Mouse (Mus musculus) limb, embryonic 12.5 days (tissue): Measurements from ENCODE around the gene Larp6. TPM values are rescaled to one million over a fixed set of nuclear protein-coding genes. Genes with fewer than 3 reads are reported as not detected.

Experiments
- ATAC-seq: fragments of 200-750 bp; cut with Nextera tagmentation; 2 replicates; pipeline ENCODE4 v1.8.0; 2017; ENCODE audit warnings: low read depth, moderate TSS enrichment; ENCODE audit not compliant: insufficient number of reproducible peaks, insufficient read depth, low FRiP score, low TSS enrichment
- H3K27ac ChIP-seq: fragments of 300-500 bp; sonication (generic); 2 replicates; pipeline ENCODE4 v1.5.1; 2016; ENCODE audit warnings: mild to moderate bottlenecking, moderate library complexity
- H3K27me3 ChIP-seq: fragments of 300-500 bp; sonication (generic); 2 replicates; pipeline ENCODE4 v1.6.1; 2016; ENCODE audit warnings: mild to moderate bottlenecking, moderate library complexity
- H3K36me3 ChIP-seq: fragments of 300-500 bp; sonication (generic); 2 replicates; pipeline ENCODE4 v1.6.1; 2016; ENCODE audit warnings: mild to moderate bottlenecking, moderate library complexity
- H3K4me1 ChIP-seq: fragments of 300-500 bp; sonication (generic); replicated peaks from 2 replicates; pipeline ENCODE4 v1.6.1; 2016
- H3K4me2 ChIP-seq: fragments of 300-500 bp; sonication (generic); 2 replicates; pipeline ENCODE4 v1.6.1; 2016; ENCODE audit warnings: mild to moderate bottlenecking, moderate library complexity
- H3K4me3 ChIP-seq: fragments of 300-500 bp; sonication (generic); replicated peaks from 2 replicates; pipeline ENCODE4 v1.5.1; 2016; ENCODE audit warnings: mild to moderate bottlenecking
- H3K9ac ChIP-seq: fragments of 300-500 bp; sonication (generic); replicated peaks from 2 replicates; pipeline ENCODE4 v1.6.1; 2016; ENCODE audit warnings: mild to moderate bottlenecking, moderate library complexity
- H3K9me3 ChIP-seq: fragments of 300-500 bp; sonication (generic); 2 replicates; pipeline ENCODE4 v1.6.1; 2016; ENCODE audit warnings: mild to moderate bottlenecking, moderate library complexity
- WGBS: fragments of 180-500 bp; shearing (Covaris S2); methylation state at CpG from one replicate; pipeline ENCODE4 v1.1.7; 2016; 5-methylcytosine and 5-hydroxymethylcytosine counted together
- polyA plus RNA-seq: library from polyadenylated mRNA; unstranded; fragments of >200 nt; fragmentation: Nextera tagmentation; extraction: Ambion mirVana; gene quantifications from 2 replicates; pipeline ENCODE4 v1.2.1, GENCODE M21; 2016

Larp6 gene
- polyA plus RNA-seq, 1 experiment from 2014 or later = 3.7 TPM

DNA sequence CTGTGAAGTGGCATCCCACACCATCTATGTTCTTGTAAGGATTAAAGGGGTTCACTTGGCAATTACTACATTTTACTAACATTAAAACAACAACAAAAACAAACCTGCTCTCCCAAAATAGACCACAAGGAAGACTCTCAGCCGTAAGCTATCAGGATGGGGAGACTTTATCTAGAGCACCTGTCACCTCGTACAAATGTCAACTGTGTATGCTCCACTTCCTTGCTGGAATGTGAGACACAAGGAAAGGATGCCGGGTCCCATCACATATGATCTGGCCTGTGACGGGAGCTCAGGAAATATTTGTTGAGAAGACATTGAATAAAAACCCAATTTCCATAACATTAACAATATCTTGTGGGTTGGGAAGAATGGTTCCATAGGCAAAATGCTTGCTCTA lies 32.2 kb downstream of the Larp6 start:
- Histone ChIP-seq H3K27ac (no peak overlapping the region), H3K27me3 (peaks cover 9% of the 10 kb centered on the region; the same call in 1 of the 2 replicates), H3K9me3 (no peaks in the 10 kb centered on the region; the same call in 1 of the 2 replicates), H3K9ac (no peak overlapping the region), H3K4me3 (no peak overlapping the region), H3K4me2 (no peak overlapping the region), H3K4me1 (no peaks in the 10 kb centered on the region; the same call in 1 of the 2 replicates), H3K36me3 (no peaks in the 10 kb centered on the region)
- WGBS = 70% methylated on average over 4 of the region's 4 CpGs
- no peak for ATAC-seq

DNA sequence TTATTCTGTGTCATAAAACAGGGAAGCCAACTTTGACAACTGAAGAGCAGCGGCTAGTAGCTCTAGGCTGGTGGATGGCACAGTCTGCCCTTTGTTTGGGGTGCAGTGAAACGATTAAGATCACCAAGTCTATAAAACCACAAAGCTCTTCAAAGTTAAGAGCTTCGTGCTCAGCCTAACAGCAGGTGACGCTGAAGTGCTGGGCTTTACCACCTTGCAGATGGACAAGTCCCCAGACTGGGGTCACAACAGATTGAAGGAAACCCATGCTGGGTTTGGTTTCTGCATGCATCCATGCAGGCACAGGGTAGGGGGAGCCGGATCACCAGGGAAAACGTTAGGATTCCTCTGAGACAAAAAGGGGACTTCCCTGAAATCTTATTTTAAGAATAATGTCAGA lies 33.8 kb downstream of the Larp6 start:
- Histone ChIP-seq H3K4me3 (no peak overlapping the region), H3K27ac (no peak overlapping the region), H3K9ac (no peak overlapping the region), H3K4me2 (no peak overlapping the region), H3K36me3 (no peaks in the 10 kb centered on the region), H3K4me1 (no peaks in the 10 kb centered on the region), H3K27me3 (peaks cover 9% of the 10 kb centered on the region; the same call in 1 of the 2 replicates), H3K9me3 (no peaks in the 10 kb centered on the region; the same call in 1 of the 2 replicates)
- ATAC-seq = no peak
- 33% methylated on average over 6 of the region's 6 CpGs for WGBS

DNA sequence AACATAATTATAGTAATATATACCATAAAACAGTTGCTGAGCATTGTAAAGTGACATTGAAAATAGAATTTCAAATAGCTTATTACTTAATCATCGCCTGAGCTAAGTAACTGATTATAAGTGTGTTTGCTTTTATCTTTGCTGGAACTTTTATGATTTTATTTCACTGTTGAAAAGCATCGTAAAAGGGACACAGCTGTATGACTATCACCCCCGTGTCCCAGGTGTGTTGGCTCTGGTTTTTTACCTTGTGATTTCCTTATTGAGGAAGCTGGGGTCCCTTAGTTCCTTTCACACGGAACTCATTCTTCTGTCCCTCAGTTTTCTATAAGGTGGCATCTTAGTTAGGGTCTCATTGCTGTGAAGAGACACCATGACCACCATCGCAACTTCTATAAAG lies 34.9 kb downstream of the Larp6 start:
- H3K4me1 ChIP-seq = no peaks in the 10 kb centered on the region
- H3K27me3 ChIP-seq = peaks cover 7% of the 10 kb centered on the region; the same call in 1 of the 2 replicates
- whole genome bisulfite sequencing = 80% methylated on average over 5 of the region's 5 CpGs
- no peak overlapping the region for H3K4me3 ChIP-seq
- H3K27ac ChIP-seq = no peak overlapping the region
- H3K4me2 ChIP-seq = no peak overlapping the region
- H3K9me3 ChIP-seq = no peaks in the 10 kb centered on the region; the same call in 1 of the 2 replicates
- no peaks in the 10 kb centered on the region for H3K36me3 ChIP-seq
- ATAC-seq = no peak
- H3K9ac ChIP-seq = no peak overlapping the region

DNA sequence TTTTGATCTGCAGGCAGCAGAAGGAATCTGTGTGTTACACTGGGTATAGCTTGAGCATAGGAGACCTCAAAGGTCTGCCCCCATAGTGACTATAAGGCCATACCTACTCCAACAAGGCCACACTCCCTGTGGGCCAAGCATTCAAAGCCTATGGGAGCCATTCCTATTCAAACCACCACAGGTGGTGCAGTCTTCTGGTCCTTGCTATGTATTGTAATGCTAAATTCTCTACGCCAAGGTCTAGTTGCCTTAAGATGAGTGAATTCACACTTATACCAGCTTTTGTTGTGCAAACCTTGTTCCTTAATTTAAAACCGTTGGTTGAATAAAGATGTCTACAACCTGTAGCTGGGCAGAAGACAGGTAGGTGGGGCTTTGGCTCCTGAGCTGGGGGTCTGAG lies 35.4 kb downstream of the Larp6 start:
- no peak for ATAC-seq
- Histone ChIP-seq H3K4me3 (no peak overlapping the region), H3K4me1 (no peaks in the 10 kb centered on the region), H3K9me3 (no peaks in the 10 kb centered on the region; the same call in 1 of the 2 replicates), H3K36me3 (no peaks in the 10 kb centered on the region), H3K27me3 (peaks cover 3% of the 10 kb centered on the region; the same call in 1 of the 2 replicates), H3K27ac (no peak overlapping the region), H3K9ac (no peak overlapping the region), H3K4me2 (no peak overlapping the region)
- 79% methylated on average over 2 of the region's 2 CpGs for WGBS

DNA sequence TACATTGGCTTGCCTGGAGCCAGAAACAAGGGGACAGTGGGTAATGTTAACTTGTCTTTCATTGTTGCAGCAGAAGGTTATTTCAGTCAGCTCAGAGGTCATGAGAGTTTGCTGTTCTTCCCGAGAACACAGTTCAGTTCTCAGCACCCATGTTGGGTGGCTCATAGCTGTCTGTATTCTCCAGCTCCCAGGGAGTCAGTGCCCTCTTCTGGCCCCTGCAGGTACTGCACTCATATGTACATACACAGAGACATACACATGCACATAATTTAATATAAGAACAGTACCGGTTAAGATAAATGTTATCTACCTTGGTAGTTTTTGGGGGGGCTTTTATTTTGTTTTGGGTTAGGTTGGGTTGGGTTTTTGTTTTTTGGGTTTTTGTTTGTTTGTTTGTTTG lies 36.3 kb downstream of the Larp6 start:
- no peak overlapping the region for H3K9ac ChIP-seq
- no peaks in the 10 kb centered on the region for H3K4me1 ChIP-seq
- H3K27ac ChIP-seq = no peak overlapping the region
- H3K36me3 ChIP-seq = no peaks in the 10 kb centered on the region
- H3K4me2 ChIP-seq = no peak overlapping the region
- ATAC-seq = no peak
- no peaks in the 10 kb centered on the region; the same call in 1 of the 2 replicates for H3K9me3 ChIP-seq
- 93% methylated on average over 2 of the region's 2 CpGs for WGBS
- no peaks in the 10 kb centered on the region for H3K27me3 ChIP-seq
- H3K4me3 ChIP-seq = no peak overlapping the region

DNA sequence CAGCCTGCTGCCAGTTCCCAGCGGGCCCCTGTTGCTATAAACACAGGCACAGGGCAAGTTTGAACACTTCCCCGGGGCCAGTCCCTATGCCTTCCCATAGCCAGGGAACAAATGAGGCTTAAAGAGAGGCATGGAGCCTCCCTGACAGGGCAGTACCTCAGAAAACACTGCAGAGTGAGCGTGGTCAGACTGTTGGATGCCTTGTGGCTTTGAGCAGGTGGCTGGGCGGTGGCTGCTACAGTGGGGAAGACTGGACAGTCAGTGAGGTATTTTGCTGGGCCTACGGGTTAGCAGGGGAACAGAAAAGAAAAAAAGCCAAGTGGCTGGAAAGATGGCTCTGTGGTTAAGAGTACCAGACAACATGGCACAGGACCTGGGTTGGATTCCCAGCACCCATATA lies 38.3 kb downstream of the Larp6 start:
- no peak for ATAC-seq
- WGBS = 92% methylated on average over 5 of the region's 5 CpGs

DNA sequence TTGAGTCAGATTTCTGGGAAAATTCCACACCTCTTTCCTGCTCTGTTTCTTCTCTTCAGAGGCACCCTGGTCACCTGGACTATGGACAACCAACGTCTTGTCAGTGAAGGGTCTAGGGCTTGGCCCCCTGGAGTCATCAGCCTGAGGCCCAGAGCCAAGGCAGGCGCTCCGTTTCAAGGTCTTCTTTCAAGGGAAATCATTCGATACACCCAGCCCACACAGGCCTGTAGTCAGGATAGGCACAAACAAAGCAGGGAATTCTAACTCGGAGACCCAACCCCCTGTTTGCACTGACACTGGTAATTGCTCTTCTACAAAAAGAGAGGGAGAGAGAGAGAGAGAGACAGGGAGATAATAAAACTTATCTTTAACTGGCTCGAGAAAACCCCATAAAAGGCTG lies 39.2 kb downstream of the Larp6 start:
- Histone ChIP-seq H3K4me2 (no peak overlapping the region), H3K36me3 (no peaks in the 10 kb centered on the region), H3K4me1 (no peaks in the 10 kb centered on the region), H3K9me3 (no peaks in the 10 kb centered on the region; the same call in 1 of the 2 replicates), H3K27me3 (no peaks in the 10 kb centered on the region), H3K4me3 (no peak overlapping the region), H3K9ac (no peak overlapping the region), H3K27ac (no peak overlapping the region)
- 59% methylated on average over 6 of the region's 6 CpGs for WGBS
- no peak for ATAC-seq

More for the DNA sequence above, 38.3 kb downstream of the Larp6 start:
- Histone ChIP-seq H3K9ac (no peak overlapping the region), H3K27ac (no peak overlapping the region), H3K36me3 (no peaks in the 10 kb centered on the region), H3K4me1 (no peaks in the 10 kb centered on the region), H3K27me3 (no peaks in the 10 kb centered on the region), H3K4me3 (no peak overlapping the region), H3K4me2 (no peak overlapping the region), H3K9me3 (no peaks in the 10 kb centered on the region; the same call in 1 of the 2 replicates)

DNA sequence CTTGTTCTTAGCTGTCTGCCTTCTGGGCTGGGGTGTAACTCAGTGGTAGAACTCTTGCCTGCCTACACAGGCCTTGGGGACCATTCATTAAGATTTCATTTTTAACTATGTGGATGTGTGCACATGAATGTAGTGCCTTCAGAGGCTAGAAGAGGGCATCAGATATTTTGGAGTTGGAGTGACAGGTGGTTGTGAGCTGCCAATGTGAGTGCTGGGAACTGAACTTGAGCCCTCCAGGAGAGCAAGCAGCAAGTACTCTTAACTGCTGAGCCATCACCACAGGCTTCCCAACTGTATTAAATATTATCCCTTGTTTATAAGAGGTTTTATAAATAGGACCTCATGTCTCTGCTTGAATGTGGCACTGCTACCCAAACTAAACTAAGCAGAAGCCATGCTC lies 39.8 kb downstream of the Larp6 start:
- Histone ChIP-seq H3K27me3 (no peaks in the 10 kb centered on the region), H3K9me3 (no peaks in the 10 kb centered on the region; the same call in 1 of the 2 replicates), H3K4me3 (no peak overlapping the region), H3K4me1 (peaks cover 4% of the 10 kb centered on the region; the same call in 1 of the 2 replicates), H3K4me2 (no peak overlapping the region), H3K9ac (no peak overlapping the region), H3K27ac (no peak overlapping the region), H3K36me3 (no peaks in the 10 kb centered on the region)
- ATAC-seq = no peak

DNA sequence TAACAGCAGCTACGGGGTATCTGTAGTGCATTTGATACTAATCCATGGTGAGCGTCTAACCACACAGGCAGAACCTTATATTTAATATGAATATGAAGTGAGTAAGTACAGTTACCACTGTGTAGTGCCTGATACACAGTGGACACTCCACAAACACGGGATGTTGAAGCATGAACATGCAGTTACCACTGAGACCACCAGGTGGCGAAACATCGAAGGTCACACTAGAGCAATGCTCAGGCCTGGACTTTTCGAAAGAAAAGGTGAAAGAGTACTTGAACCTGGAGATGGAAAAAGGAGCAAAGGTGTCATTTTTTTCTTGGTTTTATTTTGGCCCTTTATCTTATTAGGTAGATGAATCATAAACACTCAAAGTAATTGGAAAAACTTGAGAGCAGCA lies 43.5 kb downstream of the Larp6 start:
- Histone ChIP-seq H3K27ac (no peak overlapping the region), H3K9me3 (no peaks in the 10 kb centered on the region), H3K27me3 (no peaks in the 10 kb centered on the region), H3K4me1 (peaks cover 12% of the 10 kb centered on the region), H3K4me3 (no peak overlapping the region), H3K36me3 (no peaks in the 10 kb centered on the region), H3K4me2 (no peak overlapping the region), H3K9ac (no peak overlapping the region)
- WGBS = 41% methylated on average over 6 of the region's 6 CpGs
- no peak for ATAC-seq

DNA sequence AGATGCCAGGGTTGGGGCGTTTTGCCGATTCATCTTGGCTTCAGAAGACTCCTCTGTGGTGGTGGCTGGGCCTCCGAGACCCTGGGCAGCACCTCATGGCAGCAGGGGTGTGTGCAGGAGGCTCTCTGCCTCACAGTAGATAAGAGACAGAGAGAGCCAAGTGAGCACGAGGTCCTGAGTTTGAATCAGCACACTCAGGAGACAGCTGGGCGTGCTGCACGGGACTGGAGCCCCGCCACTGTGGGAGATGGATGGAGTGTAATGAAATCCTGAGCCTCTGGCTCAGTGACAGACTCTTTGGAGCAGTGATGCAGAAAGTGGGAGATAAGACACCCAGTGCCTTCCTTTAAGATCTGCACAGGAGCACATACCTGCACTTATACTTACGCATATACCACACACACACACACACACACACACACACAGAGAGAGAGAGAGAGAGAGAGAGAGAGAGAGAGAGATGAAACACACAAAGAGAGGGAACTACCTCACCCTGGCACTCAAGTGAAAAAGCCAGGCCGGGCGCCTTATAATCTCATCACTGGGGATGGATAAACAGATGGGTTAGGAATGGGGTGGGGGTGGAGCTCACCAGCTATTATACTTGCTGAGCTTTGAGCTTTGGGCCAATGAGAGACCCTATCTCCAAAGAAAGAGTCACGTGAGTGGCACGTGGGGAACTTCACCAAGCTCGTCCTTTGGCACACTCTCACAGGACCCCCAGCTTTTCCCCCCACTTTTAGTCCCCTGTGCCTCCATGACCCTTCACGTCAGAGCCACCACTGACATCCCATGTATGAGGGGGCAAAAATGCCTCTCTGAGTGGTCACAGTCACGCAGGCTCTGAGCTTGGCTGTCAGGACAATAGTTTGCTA lies 44.3 kb downstream of the Larp6 start:
- H3K36me3 ChIP-seq = no peaks in the 10 kb centered on the region
- H3K4me1 ChIP-seq = peaks cover 12% of the 10 kb centered on the region
- H3K9ac ChIP-seq = no peak overlapping the region
- H3K27ac ChIP-seq = no peak overlapping the region
- H3K27me3 ChIP-seq = no peaks in the 10 kb centered on the region
- no peaks in the 10 kb centered on the region for H3K9me3 ChIP-seq
- ATAC-seq = no peak
- no peak overlapping the region for H3K4me3 ChIP-seq
- 80% methylated on average over 15 of the region's 15 CpGs for WGBS
- no peak overlapping the region for H3K4me2 ChIP-seq

DNA sequence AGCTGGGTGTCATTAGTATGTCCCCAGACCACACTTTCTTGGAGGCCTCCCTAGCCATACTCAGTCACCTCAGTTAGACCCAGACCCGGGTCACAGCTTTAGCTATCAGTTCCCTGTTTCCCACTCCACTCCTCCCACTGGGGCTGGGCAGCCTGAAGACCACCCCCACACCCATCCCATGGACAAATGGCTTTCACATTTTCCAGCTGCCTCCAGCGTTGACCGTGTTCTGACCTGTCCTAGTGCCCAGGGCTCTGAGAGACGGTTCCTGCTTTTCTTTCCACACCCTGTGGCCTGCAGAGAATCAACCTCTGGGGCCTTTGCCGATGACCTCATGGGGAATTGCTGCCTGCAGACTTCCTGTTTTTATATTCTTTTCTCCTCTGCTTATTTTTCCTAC lies 45.0 kb downstream of the Larp6 start:
- Histone ChIP-seq H3K9me3 (no peaks in the 10 kb centered on the region), H3K27me3 (no peaks in the 10 kb centered on the region), H3K27ac (no peak overlapping the region), H3K4me3 (no peak overlapping the region), H3K4me1 (peaks cover 12% of the 10 kb centered on the region), H3K36me3 (no peaks in the 10 kb centered on the region), H3K4me2 (no peak overlapping the region), H3K9ac (no peak overlapping the region)
- 33% methylated on average over 5 of the region's 5 CpGs for WGBS
- no peak for ATAC-seq
